ENCODE assay signal across 8 mouse cellular contexts in genomic region chrX:150547239-150547638, GRCm38 (mm10). TPM values are rescaled to one million over a fixed set of nuclear protein-coding genes. Genes with fewer than 3 reads are reported as not detected.
DNase-seq lines count a peak whose midpoint lies in the region; ATAC-seq lines count a peak whose summit lies in the region.

Alas2 (plus strand) TSS chrX:150547375.

- DNase-seq in layer of hippocampus, postnatal 10 days (ENCODE audit: low spot score in 2 of 2) = no peak
- DNase-seq in layer of hippocampus, adult 8-10 months (ENCODE audit: low spot score in 2 of 2) = no peak
- DNase-seq in embryonic facial prominence, embryonic 10.5 days (ENCODE audit: low spot score) = no peak
- DNase-seq in heart, postnatal 14 days = no peak
- DNase-seq in midbrain, embryonic 11.5 days (ENCODE audit: low spot score, missing footprints) = no peak
- DNase-seq in thymus, postnatal 25 days = no peak
- no peak for DNase-seq in retina, postnatal 1 day

- H3K9ac ChIP-seq in midbrain, embryonic 11.5 days (ENCODE audit: low read length) = no peak within 1 kb of the TSS

- intact Hi-C loops in heart, postnatal 14 days (cut with DNase I) = no loop called here

- H3K27me3 ChIP-seq in embryonic facial prominence, embryonic 10.5 days (replicated peaks; ENCODE audit: low read depth, poor library complexity, severe bottlenecking) = peaks cover 50% of the 10 kb centered on the region
- H3K27me3 ChIP-seq in midbrain, embryonic 11.5 days (ENCODE audit: control insufficient read depth, insufficient read depth, low read length) = no peaks in the 10 kb centered on the region

- no peak within 1 kb of the TSS for H3K4me3 ChIP-seq in embryonic facial prominence, embryonic 10.5 days
- no peak within 1 kb of the TSS for H3K4me3 ChIP-seq in midbrain, embryonic 11.5 days (ENCODE audit: low read depth, low read length)

- no peak within 1 kb of the TSS for H3K27ac ChIP-seq in embryonic facial prominence, embryonic 10.5 days (replicated peaks)
- H3K27ac ChIP-seq in midbrain, embryonic 11.5 days (ENCODE audit: low read depth, low read length) = no peak within 1 kb of the TSS

- no peak within 1 kb of the TSS for H3K4me2 ChIP-seq in midbrain, embryonic 11.5 days

- peaks cover 39% of the 10 kb centered on the region; the same call in 1 of the 2 replicates for H3K36me3 ChIP-seq in embryonic facial prominence, embryonic 10.5 days (replicated peaks)
- H3K36me3 ChIP-seq in midbrain, embryonic 11.5 days (ENCODE audit: control insufficient read depth, insufficient read depth, low read length) = no peaks in the 10 kb centered on the region

- 52% methylated on average over 5 of the region's 5 CpGs for WGBS in embryonic facial prominence, embryonic 10.5 days
- WGBS in midbrain, embryonic 11.5 days = 56% methylated on average over 5 of the region's 5 CpGs

- H3K9me3 ChIP-seq in embryonic facial prominence, embryonic 10.5 days = 0 out of 2 replicates have a peak, but pooled peaks cover 2% of the 10 kb centered on the region
- H3K9me3 ChIP-seq in midbrain, embryonic 11.5 days (ENCODE audit: control insufficient read depth, low read length) = no peaks in the 10 kb centered on the region

- H3K4me1 ChIP-seq in embryonic facial prominence, embryonic 10.5 days = no peaks in the 10 kb centered on the region
- no peaks in the 10 kb centered on the region for H3K4me1 ChIP-seq in midbrain, embryonic 11.5 days (ENCODE audit: control insufficient read depth, insufficient read depth, low read length)

- ATAC-seq in midbrain, embryonic 11.5 days (ENCODE audit: low FRiP score) = no peak
- no peak for ATAC-seq in cerebellum, adult (ENCODE audit: insufficient number of reproducible peaks, low FRiP score, low TSS enrichment)

RNA-seq across cellular contexts. Expression of gene Alas2, which starts in this region (rescaled TPM):
- 10 to 100 TPM; 10.7 to 12.4 TPM for total RNA-seq in layer of hippocampus, postnatal 10 days (2021)
- total RNA-seq in layer of hippocampus, adult 8-10 months (2022) = 1 to 10 TPM; 1.9 to 4.4 (median 3.7) TPM
- 45.9 and 51.6 TPM in 2 replicates for polyA plus RNA-seq in embryonic facial prominence, embryonic 10.5 days (2016; fragmentation: Nextera tagmentation; extraction: Ambion mirVana)
- 100 to 1,000 TPM; 329 to 474 TPM for total RNA-seq in heart, postnatal 14 days (2021)
- 54.0 and 54.3 TPM in 2 replicates for polyA plus RNA-seq in midbrain, embryonic 11.5 days (2014; fragmentation: Nextera tagmentation; extraction: Ambion mirVana)

Comparison
In these comparisons a context has a peak if more than half of its experiments do, and no peak if none do; other contexts are left out.
1. RNA of gene Alas2 (total RNA-seq): 329 to 474 TPM in heart, postnatal 14 days; 10.7 to 12.4 TPM in layer of hippocampus, postnatal 10 days and 1.9 to 4.4 TPM in layer of hippocampus, adult 8-10 months; every median in the first group is over 10 times any median in the second.